Mouse (Mus musculus) heart, embryonic 16.5 days (tissue): ENCODE results near the gene Mef2b. TPM values are rescaled to one million over a fixed set of nuclear protein-coding genes. Genes with fewer than 3 reads are reported as not detected.

Source experiments
- ATAC-seq: fragments of 200-750 bp; cut with Nextera tagmentation; replicated peaks from 2 replicates; pipeline ENCODE4 v1.8.0; 2017; ENCODE audit warnings: moderate number of reproducible peaks; ENCODE audit not compliant: insufficient read depth, low FRiP score; ENCODE audit errors: extremely low read depth
- H3K27ac ChIP-seq: fragments of 300-500 bp; sonication (generic); 2 replicates; pipeline ENCODE4 v1.5.1; 2014; ENCODE audit warnings: mild to moderate bottlenecking, low read length, control low read depth, moderate library complexity
- H3K27me3 ChIP-seq: fragments of 300-500 bp; sonication (generic); 2 replicates; pipeline ENCODE4 v1.6.1; 2014; ENCODE audit warnings: low read length, mixed read lengths; ENCODE audit not compliant: control insufficient read depth, insufficient read depth
- H3K36me3 ChIP-seq: fragments of 300-500 bp; sonication (generic); 2 replicates; pipeline ENCODE4 v1.6.1; 2014; ENCODE audit not compliant: control insufficient read depth, insufficient read depth
- H3K4me1 ChIP-seq: fragments of 300-500 bp; sonication (generic); 2 replicates; pipeline ENCODE4 v1.6.1; 2014; ENCODE audit warnings: low read length, mixed read lengths; ENCODE audit not compliant: control insufficient read depth, insufficient read depth
- H3K4me2 ChIP-seq: fragments of 300-500 bp; sonication (generic); 2 replicates; pipeline ENCODE4 v1.6.1; 2014; ENCODE audit warnings: low read depth, mild to moderate bottlenecking, control low read depth, low read length
- H3K4me3 ChIP-seq: fragments of 300-500 bp; sonication (generic); 2 replicates; pipeline ENCODE4 v1.5.1; 2014; ENCODE audit warnings: mild to moderate bottlenecking, control low read depth, low read length
- H3K9ac ChIP-seq: fragments of 300-500 bp; sonication (generic); 2 replicates; pipeline ENCODE4 v1.6.1; 2014; ENCODE audit warnings: low read length, control low read depth
- H3K9me3 ChIP-seq: fragments of 300-500 bp; sonication (generic); replicated peaks from 2 replicates; pipeline ENCODE4 v1.6.1; 2016; ENCODE audit warnings: low read length; ENCODE audit not compliant: control insufficient read depth
- WGBS: fragments of 180-500 bp; shearing (Covaris S2); extraction: QIAGEN DNeasy Blood & Tissue Kit; methylation state at CpG from one replicate; pipeline ENCODE4 v1.1.7; 2014; 5-methylcytosine and 5-hydroxymethylcytosine counted together
- polyA plus RNA-seq: library from polyadenylated mRNA; unstranded; fragments of >200 nt; fragmentation: Nextera tagmentation; extraction: Ambion mirVana; gene quantifications from 2 replicates; pipeline ENCODE4 v1.2.1, GENCODE M21; 2015

Gene Mef2b
- polyA plus RNA-seq, 1 experiment from 2014 or later = 1.1 TPM

DNA sequence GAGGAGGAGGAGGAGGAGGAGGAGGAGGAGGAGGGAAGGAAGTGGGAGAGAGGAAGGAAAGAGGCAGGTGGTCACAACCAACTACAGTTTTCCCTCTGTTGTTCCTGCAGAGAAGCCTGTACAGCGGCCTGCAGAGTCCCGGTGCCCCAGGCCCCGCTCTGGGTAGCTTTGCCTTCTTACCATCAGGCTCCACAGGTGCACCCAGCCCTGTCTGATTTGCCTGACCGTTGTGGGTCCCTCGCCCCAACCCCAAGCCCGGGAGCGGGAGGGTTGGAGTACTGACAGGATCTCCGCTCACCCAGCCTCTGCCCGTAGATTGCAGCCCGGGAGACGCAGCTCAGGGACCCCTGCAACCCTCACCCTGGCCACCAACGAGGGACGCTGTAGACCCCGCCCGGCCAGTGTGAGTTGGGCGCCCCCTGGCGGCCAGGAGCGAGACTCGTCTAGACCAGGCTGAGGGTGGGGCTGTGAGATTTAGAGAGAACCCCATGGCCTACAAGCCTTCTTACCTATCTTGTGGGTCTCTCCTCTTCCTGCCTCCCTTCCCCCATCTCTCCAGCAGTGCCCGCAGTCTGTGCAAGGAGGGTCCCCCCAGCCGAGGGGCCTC is 27.1 kb downstream of the Mef2b start:
- 3% methylated on average over 21 of the region's 21 CpGs for WGBS

DNA sequence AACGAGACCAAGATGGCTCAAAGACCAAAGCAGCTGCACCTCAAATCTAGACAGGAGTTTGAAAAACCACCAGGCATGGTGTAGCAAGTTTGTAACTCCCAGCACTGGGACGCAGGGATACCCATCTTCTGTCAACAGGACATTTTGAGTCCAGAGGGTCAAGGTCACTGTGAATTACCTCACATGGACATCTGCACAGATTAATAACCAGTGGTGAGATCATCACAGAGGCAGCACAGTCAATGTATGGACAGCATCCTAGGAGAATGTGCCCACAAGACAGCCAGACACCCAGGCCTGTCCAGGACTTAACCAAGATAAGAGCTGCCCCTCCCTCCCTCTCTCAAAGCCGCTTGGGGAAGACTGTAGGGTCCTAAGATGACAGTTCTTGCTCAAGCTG is 30.6 kb downstream of the Mef2b start:
- H3K27ac ChIP-seq = no peak overlapping the region
- H3K27me3 ChIP-seq = peaks cover 10% of the 10 kb centered on the region
- no peak for ATAC-seq
- peaks cover 22% of the 10 kb centered on the region for H3K4me1 ChIP-seq
- H3K9ac ChIP-seq = no peak overlapping the region
- no peaks in the 10 kb centered on the region for H3K9me3 ChIP-seq
- no peaks in the 10 kb centered on the region for H3K36me3 ChIP-seq
- no peak overlapping the region for H3K4me2 ChIP-seq
- no peak overlapping the region for H3K4me3 ChIP-seq
- 66% methylated on average over 3 of the region's 3 CpGs for WGBS

More for the DNA sequence above, 27.1 kb downstream of the Mef2b start:
- no peaks in the 10 kb centered on the region for H3K9me3 ChIP-seq
- peak overlapping the region; percentile 49 for H3K9ac ChIP-seq
- peak overlapping the region; percentile 38 for H3K4me3 ChIP-seq
- peak overlapping the region; percentile 66 for H3K4me2 ChIP-seq
- no peaks in the 10 kb centered on the region for H3K36me3 ChIP-seq
- H3K27me3 ChIP-seq = peaks cover 12% of the 10 kb centered on the region
- H3K4me1 ChIP-seq = peaks cover 5% of the 10 kb centered on the region; the same call in 1 of the 2 replicates
- H3K27ac ChIP-seq = no peak overlapping the region
- peak; percentile 73 for ATAC-seq

DNA sequence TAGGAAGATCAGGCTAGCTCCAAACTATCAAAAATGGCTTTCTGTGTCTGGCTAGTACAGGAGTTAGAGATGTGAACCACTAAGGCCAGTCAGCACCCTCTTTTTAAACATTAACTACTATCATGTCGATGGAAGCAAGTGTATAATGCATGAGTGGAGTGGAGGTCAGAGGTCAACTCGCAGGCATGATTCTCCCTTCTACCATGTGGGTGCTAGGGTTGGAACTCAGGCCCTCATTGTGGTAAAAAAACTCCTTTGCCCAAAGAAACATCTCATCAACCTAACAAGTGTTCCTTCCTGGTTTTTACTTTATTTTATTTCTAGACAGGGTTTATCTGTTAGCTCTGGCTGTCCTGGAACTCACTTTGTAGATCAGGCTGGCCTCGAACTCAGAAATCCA is 31.2 kb downstream of the Mef2b start:
- WGBS = 70% methylated on average over 3 of the region's 3 CpGs
- Histone ChIP-seq H3K9ac (no peak overlapping the region), H3K4me2 (no peak overlapping the region), H3K36me3 (no peaks in the 10 kb centered on the region), H3K27me3 (peaks cover 9% of the 10 kb centered on the region), H3K4me3 (no peak overlapping the region), H3K9me3 (no peaks in the 10 kb centered on the region), H3K27ac (no peak overlapping the region), H3K4me1 (peaks cover 22% of the 10 kb centered on the region)
- no peak for ATAC-seq

DNA sequence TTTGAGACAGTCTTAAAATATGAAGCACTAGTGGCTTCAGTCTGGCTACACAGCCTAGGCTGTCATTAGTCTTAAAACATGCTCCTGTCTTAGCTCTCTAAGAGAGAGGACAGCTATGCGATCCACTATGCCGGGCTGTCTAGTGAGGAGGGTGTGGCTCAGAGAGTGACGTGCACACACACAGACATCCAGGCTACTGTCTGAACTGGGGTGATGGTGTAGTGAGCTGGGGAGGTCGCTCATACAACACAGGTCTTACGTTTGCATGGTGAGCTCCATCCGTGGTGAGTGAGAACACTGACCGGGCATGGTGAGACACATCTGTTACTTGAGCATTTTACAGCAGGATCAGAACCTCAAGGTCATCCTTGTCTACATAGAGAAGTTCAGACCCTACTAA is 31.7 kb downstream of the Mef2b start:
- Histone ChIP-seq H3K4me2 (peak overlapping the region; percentile 77; the same call in 1 of the 2 replicates), H3K27me3 (peaks cover 5% of the 10 kb centered on the region; the same call in 1 of the 2 replicates), H3K4me1 (peaks cover 22% of the 10 kb centered on the region), H3K27ac (no peak overlapping the region), H3K36me3 (no peaks in the 10 kb centered on the region), H3K4me3 (no peak overlapping the region), H3K9ac (no peak overlapping the region), H3K9me3 (no peaks in the 10 kb centered on the region)
- ATAC-seq = no peak
- WGBS = 81% methylated on average over 7 of the region's 7 CpGs

DNA sequence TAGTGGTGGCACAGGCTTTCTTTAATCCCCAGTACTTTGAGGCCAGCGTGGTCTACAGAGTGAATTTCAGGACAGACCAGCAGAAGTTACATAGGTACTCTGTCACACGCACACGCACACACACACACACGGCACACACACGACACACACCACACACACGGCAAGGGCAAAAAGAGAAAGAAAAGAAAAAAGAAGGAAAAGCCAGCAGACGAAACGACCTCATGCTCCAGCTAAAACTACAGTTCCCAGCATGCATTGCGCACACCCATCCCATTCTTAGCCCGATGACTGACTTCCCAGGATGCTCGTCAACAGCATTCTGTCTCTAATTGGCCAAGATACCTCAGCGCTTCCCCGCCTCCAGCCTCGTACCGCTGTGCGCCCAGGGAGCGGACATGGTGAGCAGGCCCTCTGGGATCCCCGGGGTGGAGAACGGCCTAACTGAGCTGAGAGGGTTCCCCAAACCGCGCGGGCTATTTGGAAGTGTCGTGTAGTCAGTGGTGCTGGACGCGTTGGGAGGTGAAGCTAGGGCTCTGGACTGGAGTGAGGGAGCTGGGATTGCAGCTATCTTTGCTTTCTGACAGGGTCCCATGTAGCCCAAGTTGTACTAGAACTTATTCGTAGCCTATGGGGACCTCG is 32.7 kb downstream of the Mef2b start, which contains the start of gene Tmem161a:
Tmem161a (plus strand) TSS at position 314 of the 639 bp plus-strand sequence.
- ATAC-seq = peak; percentile 97
- Histone ChIP-seq H3K36me3 (peaks cover 5% of the 10 kb centered on the region; the same call in 1 of the 2 replicates), H3K4me1 (peaks cover 19% of the 10 kb centered on the region), H3K27ac (peak within 1 kb of the TSS; percentile 62), H3K27me3 (peaks cover 2% of the 10 kb centered on the region; the same call in 1 of the 2 replicates), H3K4me3 (peak within 1 kb of the TSS; percentile 60), H3K4me2 (peak within 1 kb of the TSS; percentile 77), H3K9ac (peak within 1 kb of the TSS; percentile 77), H3K9me3 (no peaks in the 10 kb centered on the region)
- WGBS = 3% methylated on average over 27 of the region's 27 CpGs

DNA sequence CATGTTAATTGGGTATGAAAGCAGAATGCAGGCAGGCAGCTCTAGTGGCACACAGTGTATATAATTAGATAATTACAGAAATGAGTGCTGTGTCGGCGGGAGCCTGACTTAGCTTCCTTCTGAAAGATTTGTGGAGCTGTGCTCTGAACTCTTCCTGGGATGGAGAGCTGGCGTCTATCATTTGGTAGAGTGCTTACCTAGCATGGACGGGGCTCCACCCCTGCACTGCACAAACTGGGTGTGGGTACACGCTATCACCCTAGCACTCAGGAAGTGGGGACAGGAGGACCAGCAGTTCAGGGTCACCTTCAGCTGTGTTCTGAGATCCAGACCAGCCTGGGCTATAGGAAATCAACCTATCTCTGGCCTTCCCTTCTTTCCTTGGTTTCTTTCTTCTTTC is 33.8 kb downstream of the Mef2b start:
- no peaks in the 10 kb centered on the region; the same call in 1 of the 2 replicates for H3K27me3 ChIP-seq
- H3K9me3 ChIP-seq = no peaks in the 10 kb centered on the region
- H3K36me3 ChIP-seq = peaks cover 5% of the 10 kb centered on the region; the same call in 1 of the 2 replicates
- H3K9ac ChIP-seq = no peak overlapping the region
- no peak for ATAC-seq
- H3K4me3 ChIP-seq = peak overlapping the region; percentile 1; the same call in 1 of the 2 replicates
- no peak overlapping the region for H3K27ac ChIP-seq
- peaks cover 19% of the 10 kb centered on the region for H3K4me1 ChIP-seq
- WGBS = 77% methylated on average over 5 of the region's 5 CpGs
- H3K4me2 ChIP-seq = peak overlapping the region; percentile 77; the same call in 1 of the 2 replicates

DNA sequence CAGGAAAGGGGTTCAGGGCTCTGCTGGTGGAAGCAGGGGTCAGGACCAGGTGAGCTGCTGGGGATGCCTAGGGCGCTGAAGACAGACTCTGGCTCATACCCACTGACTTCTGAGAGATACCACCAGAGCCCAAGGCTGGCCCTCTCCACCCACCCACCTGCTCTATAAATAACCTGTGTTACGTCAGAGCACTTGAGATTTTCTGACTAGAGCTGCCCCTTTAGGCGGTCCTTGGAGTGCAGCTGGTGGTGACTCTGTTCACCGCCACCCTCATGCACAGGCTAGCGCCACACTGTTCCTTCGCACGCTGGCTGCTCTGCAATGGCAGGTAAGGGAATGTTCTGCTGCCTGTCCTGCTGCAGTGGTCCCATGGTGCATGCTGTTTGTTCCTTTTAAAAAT is 34.6 kb downstream of the Mef2b start:
- Histone ChIP-seq H3K27me3 (no peaks in the 10 kb centered on the region), H3K4me1 (peaks cover 19% of the 10 kb centered on the region), H3K9me3 (no peaks in the 10 kb centered on the region), H3K4me3 (peak overlapping the region; percentile 28), H3K9ac (peak overlapping the region; percentile 57), H3K36me3 (peaks cover 5% of the 10 kb centered on the region; the same call in 1 of the 2 replicates), H3K27ac (peak overlapping the region; percentile 41), H3K4me2 (peak overlapping the region; percentile 56)
- ATAC-seq = peak; percentile 69
- WGBS = 51% methylated on average over 7 of the region's 7 CpGs

DNA sequence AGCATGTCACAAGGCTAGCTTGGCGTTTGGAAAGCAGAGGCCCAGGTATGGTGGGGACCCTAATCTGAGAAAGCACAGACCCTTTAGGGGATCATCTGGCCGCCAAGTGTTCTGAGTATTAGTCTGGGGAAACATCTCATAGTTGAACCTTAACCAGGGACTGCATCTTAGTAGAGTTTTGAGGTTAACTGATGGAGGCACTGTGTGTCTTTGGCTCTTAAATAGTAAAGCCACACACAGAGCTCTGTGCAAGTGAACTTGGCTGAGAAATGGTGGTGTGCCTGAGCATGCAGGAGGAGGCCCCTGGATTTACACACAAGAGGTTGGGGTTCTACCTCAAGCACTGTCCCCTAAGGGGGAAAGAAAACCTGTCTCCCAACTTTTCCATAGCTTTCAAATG is 38.7 kb downstream of the Mef2b start:
- no peaks in the 10 kb centered on the region for H3K27me3 ChIP-seq
- 86% methylated on average over 2 of the region's 2 CpGs for WGBS
- H3K4me3 ChIP-seq = no peak overlapping the region
- H3K4me2 ChIP-seq = no peak overlapping the region
- H3K36me3 ChIP-seq = peaks cover 19% of the 10 kb centered on the region
- H3K9ac ChIP-seq = no peak overlapping the region
- H3K27ac ChIP-seq = no peak overlapping the region
- peaks cover 12% of the 10 kb centered on the region for H3K4me1 ChIP-seq
- no peaks in the 10 kb centered on the region for H3K9me3 ChIP-seq
- no peak for ATAC-seq

DNA sequence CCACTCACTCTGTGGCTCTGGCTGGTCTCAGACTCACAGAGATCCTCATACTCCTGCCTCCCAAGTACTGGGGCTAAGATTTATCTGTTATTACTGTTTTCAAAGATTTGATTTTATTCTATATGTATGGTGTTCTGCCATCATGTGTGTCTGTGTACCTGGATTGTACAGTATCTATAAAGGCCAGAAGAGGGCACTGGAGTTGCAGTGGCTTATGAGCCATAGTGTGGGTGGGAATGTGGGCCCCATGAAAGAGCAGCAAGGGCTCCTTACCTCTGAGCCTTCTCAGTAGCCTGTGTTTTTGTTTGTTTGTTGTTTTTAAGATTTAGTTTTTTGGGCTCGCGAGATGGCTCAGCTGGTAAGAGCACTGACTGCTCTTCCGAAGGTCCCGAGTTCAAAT is 39.6 kb downstream of the Mef2b start:
- ATAC-seq = no peak
- Histone ChIP-seq H3K36me3 (peaks cover 19% of the 10 kb centered on the region), H3K9me3 (no peaks in the 10 kb centered on the region), H3K4me1 (peaks cover 6% of the 10 kb centered on the region), H3K27me3 (no peaks in the 10 kb centered on the region), H3K9ac (no peak overlapping the region), H3K4me2 (no peak overlapping the region), H3K4me3 (no peak overlapping the region), H3K27ac (no peak overlapping the region)
- WGBS = 96% methylated on average over 4 of the region's 4 CpGs
